Mouse (Mus musculus) cerebellum, adult 11 months (tissue): ENCODE measurements at regions not wholly inside any gene's neighbourhood (a gene's known extent, or its start where the extent isn't known, plus 50 kb on each side); places are given as distances from the start of the nearest gene placed in this dataset.

Source experiments
- DNase-seq: peaks from one replicate; pipeline ENCODE4 v3.0.0; 2022

GRCm38 (mm10) chr17:66259697-66260096 lies 136.4 kb downstream of the Ddx11 start:
- no peak for DNase-seq

GRCm38 (mm10) chr17:66262681-66263240 lies 139.4 kb downstream of the Ddx11 start:
- DNase-seq, result no peak

- no peak for DNase-seq
These were observed 140.1 kb downstream of the Ddx11 start for GRCm38 (mm10) chr17:66263405-66263804.

GRCm38 (mm10) chr17:66266803-66267202 lies 143.5 kb downstream of the Ddx11 start:
- DNase-seq, result no peak

- DNase-seq, result peak; percentile 52
These were observed 144.5 kb downstream of the Ddx11 start for GRCm38 (mm10) chr17:66267831-66268230.

- DNase-seq, result no peak
These were observed 146.2 kb downstream of the Ddx11 start for GRCm38 (mm10) chr17:66269567-66269966.

- DNase-seq, result no peak
These were observed 148.6 kb downstream of the Ddx11 start for GRCm38 (mm10) chr17:66271906-66272305.

- peak; percentile 56 for DNase-seq
These were observed 153.5 kb downstream of the Ddx11 start for GRCm38 (mm10) chr17:66276778-66277177.

- DNase-seq, result no peak
These were observed 154.7 kb downstream of the Ddx11 start for GRCm38 (mm10) chr17:66278037-66278436.

- DNase-seq, result no peak
These were observed 162.0 kb downstream of the Ddx11 start for GRCm38 (mm10) chr17:66285295-66285694.
